Mouse (Mus musculus): Measurements from ENCODE around the gene Ivd.

Ivd gene

DNA sequence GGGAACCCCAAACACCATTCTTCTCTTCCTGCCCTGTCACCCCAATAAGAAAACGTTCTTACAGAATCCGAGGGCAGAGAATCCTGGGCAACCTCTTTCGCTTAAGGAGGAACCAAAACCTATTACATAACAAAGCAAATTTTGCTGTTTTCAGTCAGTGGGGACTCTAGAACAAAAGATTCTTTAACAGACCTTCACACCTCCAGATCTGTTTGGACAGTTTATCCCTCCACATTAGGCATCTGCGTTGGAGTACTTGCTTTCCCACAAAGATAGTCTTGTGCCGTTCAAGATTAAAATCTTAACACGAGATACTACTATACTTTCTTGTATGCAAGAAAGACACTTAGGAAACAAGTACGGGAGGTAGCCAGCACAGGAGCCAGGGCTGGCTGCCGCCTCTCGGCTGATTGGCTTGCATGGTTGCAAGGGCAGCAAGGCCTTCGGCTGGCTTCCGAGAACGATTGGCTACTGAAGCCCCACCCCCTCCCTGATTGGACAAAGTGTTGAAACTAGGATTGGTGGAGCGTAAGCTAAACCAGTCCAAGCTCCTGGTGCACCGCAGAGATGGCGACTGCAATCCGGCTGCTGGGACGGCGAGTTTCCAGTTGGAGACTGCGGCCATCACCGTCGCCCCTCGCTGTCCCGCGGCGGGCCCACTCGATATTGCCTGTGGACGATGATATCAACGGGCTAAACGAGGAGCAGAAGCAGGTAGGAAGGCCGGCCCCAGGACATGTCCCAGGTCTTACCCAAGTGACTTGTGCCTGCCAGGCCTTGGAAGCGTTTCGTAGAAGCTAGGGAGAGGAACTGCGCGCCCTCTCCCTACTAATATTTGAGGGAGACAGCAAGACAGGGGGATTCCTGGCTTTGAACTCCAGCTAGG, at the start of gene Ivd:
Ivd (plus strand) TSS at position 501 of the 886 bp plus-strand sequence.
- peak; percentile 89 for DNase-seq

DNA sequence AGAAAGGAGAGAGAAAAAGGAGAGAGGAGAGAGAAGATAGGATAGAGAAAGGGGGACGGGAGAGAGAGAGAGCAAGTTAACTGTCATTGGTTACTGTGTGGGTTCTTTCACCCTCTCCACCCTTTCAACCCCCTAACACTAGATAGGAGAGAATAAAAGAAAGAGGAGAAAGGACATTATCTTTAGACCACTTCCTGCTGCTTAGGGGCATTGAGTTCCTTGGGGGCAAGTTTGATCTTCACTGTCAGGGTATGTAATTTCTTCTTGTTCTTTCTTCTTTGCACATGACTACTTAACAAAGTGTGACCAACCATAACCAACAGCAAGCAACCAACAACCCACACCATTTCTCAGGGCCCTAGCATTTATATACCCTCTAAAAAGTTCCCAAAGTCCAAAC, 49.0 kb upstream of the Ivd start:
- DNase-seq = no peak

DNA sequence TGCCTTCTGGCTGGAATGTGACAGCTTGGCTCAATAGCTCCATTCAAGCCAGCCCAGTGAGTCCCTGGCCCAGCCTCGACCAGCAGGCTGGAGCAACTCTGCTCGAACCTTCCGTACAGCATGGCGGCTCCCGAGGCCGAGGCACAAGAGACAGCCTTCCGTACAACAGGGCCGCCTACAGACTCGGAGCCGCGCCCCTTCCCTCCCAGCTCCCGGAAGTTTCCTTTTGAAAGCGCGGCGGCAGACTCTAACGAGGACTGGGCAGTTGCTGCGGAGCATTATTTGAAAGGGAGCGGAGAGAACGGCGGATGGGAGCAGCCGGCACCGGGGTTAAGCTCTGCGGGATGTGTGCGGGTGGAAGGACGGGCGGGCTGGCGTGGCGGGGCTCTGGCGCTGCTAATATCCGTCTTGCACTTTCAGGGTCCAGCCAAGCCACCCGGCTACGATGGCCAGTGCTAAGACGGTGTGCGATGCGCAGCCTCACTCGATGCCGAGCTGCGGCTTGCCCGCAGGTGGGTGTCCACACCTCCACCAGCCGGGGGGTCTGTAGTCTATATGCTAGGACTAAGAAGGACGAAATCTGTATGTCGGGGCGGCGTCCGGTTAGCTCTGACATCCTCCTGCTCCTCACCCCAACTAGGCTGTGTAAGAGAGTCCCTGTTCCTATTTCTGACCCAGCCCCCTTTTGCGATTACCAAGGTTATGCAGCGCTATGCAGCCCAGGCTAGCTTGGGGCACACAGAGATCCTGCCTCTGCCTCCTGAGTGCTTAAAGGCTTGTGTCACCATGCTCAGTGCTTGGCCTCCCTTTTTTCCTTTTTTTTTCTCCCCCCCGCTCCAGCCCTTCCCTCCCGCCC, 47.5 kb upstream of the Ivd start, which contains the start of gene Knstrn:
Knstrn (plus strand) TSS at position 23 of the 856 bp plus-strand sequence.
- peak; percentile 90 for DNase-seq

- DNase-seq = no peak
Observed at GRCm38 (mm10) chr2:118822800-118823199, 39.0 kb upstream of the Ivd start.

- DNase-seq = no peak
Observed at GRCm38 (mm10) chr2:118824396-118824795, 37.4 kb upstream of the Ivd start.

DNA sequence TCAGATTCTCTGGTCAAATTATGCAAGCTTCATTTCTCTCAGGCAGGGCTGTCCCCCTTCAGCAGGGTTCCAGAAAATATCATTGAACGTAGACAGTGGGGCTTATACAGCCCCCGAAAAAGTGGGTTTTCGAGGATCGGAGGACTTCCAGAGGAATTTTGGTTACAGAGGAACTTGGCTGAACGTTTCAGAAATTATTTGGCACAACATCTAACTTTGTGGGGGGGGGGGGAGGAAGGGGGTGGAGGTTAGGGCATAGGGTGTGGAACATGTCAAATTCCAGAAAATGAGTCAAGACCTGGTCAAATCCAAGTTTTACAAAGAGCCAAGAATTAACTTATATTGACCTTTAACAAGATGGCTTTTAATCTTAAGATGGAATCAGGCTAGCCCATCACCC, 32.7 kb upstream of the Ivd start:
- no peak for DNase-seq

GRCm38 (mm10) chr2:118834061-118834460, 27.7 kb upstream of the Ivd start:
- no peak for DNase-seq

GRCm38 (mm10) chr2:118835115-118835514, 26.6 kb upstream of the Ivd start:
- DNase-seq = no peak

- no peak for DNase-seq
Observed at GRCm38 (mm10) chr2:118838330-118838729, 23.4 kb upstream of the Ivd start.

GRCm38 (mm10) chr2:118841186-118841585, 20.6 kb upstream of the Ivd start:
- DNase-seq = no peak

- no peak for DNase-seq
Observed at GRCm38 (mm10) chr2:118841774-118842173, 20.0 kb upstream of the Ivd start.

- DNase-seq = no peak
Observed at GRCm38 (mm10) chr2:118844427-118844826, 17.3 kb upstream of the Ivd start.

- peak; percentile 88 for DNase-seq
Observed at GRCm38 (mm10) chr2:118846246-118846645, 15.5 kb upstream of the Ivd start.

GRCm38 (mm10) chr2:118851756-118852155, 10.0 kb upstream of the Ivd start:
- no peak for DNase-seq

GRCm38 (mm10) chr2:118862340-118862675, 554 bp downstream of the Ivd start:
- no peak for DNase-seq

- DNase-seq = no peak
Observed at GRCm38 (mm10) chr2:118870601-118871000, 8.8 kb downstream of the Ivd start.

GRCm38 (mm10) chr2:118871032-118871431, 9.3 kb downstream of the Ivd start:
- DNase-seq = no peak

GRCm38 (mm10) chr2:118873018-118873417, 11.3 kb downstream of the Ivd start:
- DNase-seq = no peak

- no peak for DNase-seq
Observed at GRCm38 (mm10) chr2:118873890-118874430, 12.2 kb downstream of the Ivd start.

- DNase-seq = no peak
Observed at GRCm38 (mm10) chr2:118875316-118875715, 13.6 kb downstream of the Ivd start.

GRCm38 (mm10) chr2:118876453-118876852, 14.7 kb downstream of the Ivd start:
- DNase-seq = no peak

DNA sequence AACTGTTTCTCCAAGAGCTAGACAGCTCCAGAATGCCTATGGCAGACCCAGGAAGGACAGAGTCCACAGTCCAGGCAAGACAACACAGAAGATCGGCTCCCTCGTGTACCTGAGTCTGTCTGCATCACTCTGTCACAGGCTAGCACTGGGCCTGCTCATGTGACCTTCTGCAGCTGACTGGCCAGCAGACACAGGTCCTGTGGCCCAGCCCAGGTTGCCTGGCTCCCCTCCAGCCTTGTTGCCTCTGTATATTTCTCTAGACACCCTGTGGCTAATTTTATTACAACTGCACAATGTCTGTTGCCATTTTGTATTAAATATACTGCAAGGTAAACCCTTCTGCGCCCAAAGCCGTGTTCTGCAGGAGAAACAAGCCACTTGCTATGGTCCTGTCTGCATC, 19.3 kb downstream of the Ivd start:
- DNase-seq = no peak

GRCm38 (mm10) chr2:118881956-118882355, 20.2 kb downstream of the Ivd start:
- no peak for DNase-seq
